10 mouse cellular contexts compared by ENCODE assay signal in the genomic region with DNA sequence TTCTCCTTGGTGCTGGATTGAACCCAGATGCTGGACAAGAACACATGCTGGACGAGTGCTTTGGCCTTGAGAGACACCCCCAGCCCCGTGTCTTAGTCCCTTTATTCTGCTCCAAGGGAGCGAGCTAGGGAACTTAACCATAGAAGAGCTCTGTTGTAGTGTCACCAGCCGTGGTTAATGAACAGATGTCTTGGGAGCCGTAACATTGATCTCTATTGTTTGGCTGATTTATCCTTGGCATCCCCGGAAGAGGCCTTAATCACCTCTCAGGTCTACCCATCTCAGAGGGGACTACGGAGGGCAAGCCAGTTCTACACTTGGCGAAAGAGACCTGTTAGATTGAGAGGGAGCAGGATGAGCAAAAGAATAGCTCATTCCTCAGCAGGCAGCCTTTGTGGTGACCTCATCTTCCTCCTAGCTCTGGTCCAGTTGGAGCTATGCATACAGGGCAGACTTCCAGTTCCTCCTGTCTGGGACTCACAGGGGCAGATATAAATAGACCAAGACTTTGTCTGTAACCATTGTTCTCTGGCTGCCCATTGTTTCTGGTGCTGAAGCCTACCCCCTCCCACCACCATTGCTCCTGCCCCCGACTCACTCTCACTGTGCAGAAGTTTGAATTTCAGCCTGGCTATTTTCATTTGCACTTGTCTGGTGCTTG.
DNase-seq lines count a peak whose midpoint lies in the region; ATAC-seq and TF ChIP-seq lines count a peak whose summit lies in the region.
"Had no signal": no experiment of that assay in that cellular context is flagged by ENCODE, and none has a peak within 500 bp of the region (broad histone marks: within the 10 kb centered on the region; RNA-seq: fewer than 3 reads in every experiment).

No protein-coding gene starts in this region.

- no peak overlapping the region for H3K4me2 ChIP-seq in forebrain, postnatal 0 days (ENCODE audit: low read depth)
- no peak overlapping the region for H3K4me2 ChIP-seq in hindbrain, embryonic 16.5 days (ENCODE audit: low read length)
- H3K4me2 ChIP-seq: embryonic facial prominence, embryonic 15.5 days; midbrain, embryonic 12.5 days had no signal

- no peaks in the 10 kb centered on the region for H3K27me3 ChIP-seq in forebrain, postnatal 0 days (ENCODE audit: insufficient read depth, low read length)
- no peaks in the 10 kb centered on the region; the same call in 1 of the 2 replicates for H3K27me3 ChIP-seq in hindbrain, embryonic 16.5 days (replicated peaks; ENCODE audit: control insufficient read depth, insufficient read depth, low read length)
- H3K27me3 ChIP-seq: embryonic facial prominence, embryonic 15.5 days had no signal

- no peak for DNase-seq in frontal cortex, adult 2 months (ENCODE audit: extremely low spot score in 1 of 2, low spot score in 1 of 2)
- DNase-seq in brain, embryonic 14.5 days (ENCODE audit: low read depth) = peak; percentile 53
- no peak for DNase-seq in forebrain, postnatal 0 days
- DNase-seq in lung, postnatal 10 days = peak; percentile 85
- DNase-seq in natural killer cell, adult 2 months (ENCODE audit: low spot score in 2 of 2) = no peak

- no peak for TF ChIP-seq CTCF in brain, embryonic 14.5 days (IDR thresholded peaks at IDR 0.05; ENCODE audit: borderline replicate concordance, extremely low read depth, insufficient read depth, insufficient read length)
- no peak for TF ChIP-seq CTCF in forebrain, postnatal 0 days (IDR thresholded peaks at IDR 0.05; ENCODE audit: low read depth)

- no peaks in the 10 kb centered on the region for H3K9me3 ChIP-seq in forebrain, postnatal 0 days (ENCODE audit: low read length)
- peaks cover 2% of the 10 kb centered on the region for H3K9me3 ChIP-seq in hindbrain, embryonic 16.5 days (ENCODE audit: control insufficient read depth, low read length)
- H3K9me3 ChIP-seq: embryonic facial prominence, embryonic 15.5 days had no signal

- H3K27ac ChIP-seq in forebrain, postnatal 0 days (ENCODE audit: low read depth, low read length) = peak overlapping the region; percentile 45
- no peak overlapping the region for H3K27ac ChIP-seq in hindbrain, embryonic 16.5 days (ENCODE audit: low read depth, low read length)
- H3K27ac ChIP-seq: embryonic facial prominence, embryonic 15.5 days; midbrain, embryonic 12.5 days had no signal

- peak; percentile 36; the same call in 1 of the 2 replicates for ATAC-seq in frontal cortex, adult (ENCODE audit: low TSS enrichment)
- ATAC-seq in forebrain, postnatal 0 days = peak; percentile 48; the same call in 1 of the 2 replicates
- ATAC-seq in hindbrain, embryonic 16.5 days = peak; percentile 72
- no peak for ATAC-seq in megakaryocyte, adult 5-6 weeks (ENCODE audit: poor library complexity, severe bottlenecking)

- no peak overlapping the region for H3K9ac ChIP-seq in forebrain, postnatal 0 days
- H3K9ac ChIP-seq in hindbrain, embryonic 16.5 days (ENCODE audit: low read depth, low read length) = no peak overlapping the region
- H3K9ac ChIP-seq: embryonic facial prominence, embryonic 15.5 days; midbrain, embryonic 12.5 days had no signal

- no peak overlapping the region for H3K4me3 ChIP-seq in forebrain, postnatal 0 days (ENCODE audit: low read depth, low read length)
- no peak overlapping the region for H3K4me3 ChIP-seq in hindbrain, embryonic 16.5 days (ENCODE audit: low read length)
- H3K4me3 ChIP-seq: embryonic facial prominence, embryonic 15.5 days; midbrain, embryonic 12.5 days had no signal

- 0 out of 2 replicates have a peak, but pooled peaks cover 11% of the 10 kb centered on the region for H3K4me1 ChIP-seq in forebrain, postnatal 0 days (ENCODE audit: insufficient read depth)
- H3K4me1 ChIP-seq in hindbrain, embryonic 16.5 days (ENCODE audit: control insufficient read depth, insufficient read depth, low read depth, low read length) = peaks cover 8% of the 10 kb centered on the region

- TF ChIP-seq POLR2A in brain, embryonic 14.5 days (IDR thresholded peaks at IDR 0.05; ENCODE audit: borderline replicate concordance, extremely low read depth, insufficient read depth, insufficient read length, poor library complexity, severe bottlenecking) = no peak

- no peaks in the 10 kb centered on the region for H3K36me3 ChIP-seq in forebrain, postnatal 0 days (ENCODE audit: insufficient read depth)
- no peaks in the 10 kb centered on the region for H3K36me3 ChIP-seq in hindbrain, embryonic 16.5 days (ENCODE audit: control insufficient read depth, insufficient read depth, low read length)
- H3K36me3 ChIP-seq: embryonic facial prominence, embryonic 15.5 days; midbrain, embryonic 12.5 days had no signal

- 17% methylated on average over 9 of the region's 9 CpGs for WGBS in forebrain, postnatal 0 days
- 6% methylated on average over 9 of the region's 9 CpGs for WGBS in hindbrain, embryonic 16.5 days

Comparison
In these comparisons a context has a peak if more than half of its experiments do, and no peak if none do; other contexts are left out.
1. DNase-seq: peak in brain, embryonic 14.5 days (single experiment) and lung, postnatal 10 days (single experiment); none in frontal cortex, adult 2 months (0 of 2), forebrain, postnatal 0 days (single experiment) and natural killer cell, adult 2 months (0 of 2).